ENCODE assay signal across 14 mouse cellular contexts in genomic region chr2:178329986-178330385, GRCm38 (mm10).
A peak's percentile ranks its signal among the peaks of the same experiment; 100 is the strongest.
DNase-seq lines count a peak whose midpoint lies in the region; ATAC-seq and TF ChIP-seq lines count a peak whose summit lies in the region.
"Had no signal": no experiment of that assay in that cellular context is flagged by ENCODE, and none has a peak within 500 bp of the region (broad histone marks: within the 10 kb centered on the region; RNA-seq: fewer than 3 reads in every experiment).

No protein-coding gene starts in this region.

- H3K4me2 ChIP-seq in forebrain, embryonic 15.5 days (replicated peaks) = peak overlapping the region; percentile 49; the same call in 1 of the 2 replicates
- H3K4me2 ChIP-seq in forebrain, embryonic 13.5 days = no peak overlapping the region
- peak overlapping the region; percentile 57 for H3K4me2 ChIP-seq in hindbrain, embryonic 15.5 days
- H3K4me2 ChIP-seq in hindbrain, embryonic 12.5 days (replicated peaks) = no peak overlapping the region
- peak overlapping the region; percentile 57 for H3K4me2 ChIP-seq in hindbrain, embryonic 16.5 days (ENCODE audit: low read length)
- H3K4me2 ChIP-seq: limb, embryonic 13.5 days; lung, embryonic 15.5 days had no signal

- H3K9me3 ChIP-seq in forebrain, embryonic 15.5 days = no peaks in the 10 kb centered on the region
- H3K9me3 ChIP-seq in forebrain, embryonic 13.5 days (replicated peaks) = no peaks in the 10 kb centered on the region
- no peaks in the 10 kb centered on the region for H3K9me3 ChIP-seq in hindbrain, embryonic 15.5 days
- H3K9me3 ChIP-seq in hindbrain, embryonic 12.5 days (replicated peaks) = no peaks in the 10 kb centered on the region
- no peaks in the 10 kb centered on the region for H3K9me3 ChIP-seq in MEL (replicated peaks; ENCODE audit: insufficient read depth, low read length)
- no peaks in the 10 kb centered on the region for H3K9me3 ChIP-seq in hindbrain, embryonic 16.5 days (ENCODE audit: control insufficient read depth, low read length)
- H3K9me3 ChIP-seq: limb, embryonic 13.5 days; lung, embryonic 15.5 days had no signal

- no peak for ATAC-seq in forebrain, embryonic 15.5 days (replicated peaks)
- ATAC-seq in forebrain, embryonic 13.5 days = no peak
- no peak for ATAC-seq in hindbrain, embryonic 15.5 days (ENCODE audit: low FRiP score, low read depth)
- ATAC-seq in hindbrain, embryonic 12.5 days (ENCODE audit: low FRiP score) = no peak
- ATAC-seq in hindbrain, embryonic 16.5 days = no peak
- ATAC-seq: Patski had no signal

- 0 out of 2 replicates have a peak overlapping the region, but pooled peaks have one; percentile 15 for H3K27ac ChIP-seq in forebrain, embryonic 15.5 days (replicated peaks)
- H3K27ac ChIP-seq in forebrain, embryonic 13.5 days = no peak overlapping the region
- H3K27ac ChIP-seq in hindbrain, embryonic 15.5 days (replicated peaks) = peak overlapping the region; percentile 2; the same call in 1 of the 2 replicates
- H3K27ac ChIP-seq in hindbrain, embryonic 12.5 days = no peak overlapping the region
- no peak overlapping the region for H3K27ac ChIP-seq in MEL (ENCODE audit: control insufficient read depth, low read depth, low read length)
- no peak overlapping the region for H3K27ac ChIP-seq in hindbrain, embryonic 16.5 days (ENCODE audit: low read depth, low read length)
- H3K27ac ChIP-seq: limb, embryonic 13.5 days; lung, embryonic 15.5 days had no signal

- peaks cover 19% of the 10 kb centered on the region for H3K36me3 ChIP-seq in forebrain, embryonic 15.5 days
- H3K36me3 ChIP-seq in forebrain, embryonic 13.5 days (ENCODE audit: poor library complexity, severe bottlenecking) = peaks cover 14% of the 10 kb centered on the region
- H3K36me3 ChIP-seq in hindbrain, embryonic 15.5 days = peaks cover 20% of the 10 kb centered on the region
- peaks cover 9% of the 10 kb centered on the region; the same call in 1 of the 2 replicates for H3K36me3 ChIP-seq in hindbrain, embryonic 12.5 days
- no peaks in the 10 kb centered on the region for H3K36me3 ChIP-seq in MEL (ENCODE audit: control insufficient read depth in 1 of 2, insufficient read depth in 2 of 2, low read length in 2 of 2)
- peaks cover 7% of the 10 kb centered on the region for H3K36me3 ChIP-seq in hindbrain, embryonic 16.5 days (ENCODE audit: control insufficient read depth, insufficient read depth, low read length)
- H3K36me3 ChIP-seq: limb, embryonic 13.5 days; lung, embryonic 15.5 days had no signal

- no peaks in the 10 kb centered on the region for H3K27me3 ChIP-seq in forebrain, embryonic 15.5 days
- H3K27me3 ChIP-seq in forebrain, embryonic 13.5 days = no peaks in the 10 kb centered on the region
- H3K27me3 ChIP-seq in hindbrain, embryonic 15.5 days = no peaks in the 10 kb centered on the region
- no peaks in the 10 kb centered on the region for H3K27me3 ChIP-seq in hindbrain, embryonic 12.5 days
- no peaks in the 10 kb centered on the region for H3K27me3 ChIP-seq in MEL (ENCODE audit: control insufficient read depth in 1 of 2, insufficient read depth in 2 of 2, low read length in 2 of 2)
- no peaks in the 10 kb centered on the region for H3K27me3 ChIP-seq in hindbrain, embryonic 16.5 days (replicated peaks; ENCODE audit: control insufficient read depth, insufficient read depth, low read length)
- H3K27me3 ChIP-seq: limb, embryonic 13.5 days; lung, embryonic 15.5 days; Patski had no signal

- no peak for TF ChIP-seq EP300 in MEL (IDR thresholded peaks at IDR 0.05; ENCODE audit: low read depth in 1 of 2, low read length in 2 of 2)

- peak overlapping the region; percentile 34; the same call in 1 of the 2 replicates for H3K4me3 ChIP-seq in forebrain, embryonic 15.5 days
- H3K4me3 ChIP-seq in forebrain, embryonic 13.5 days = no peak overlapping the region
- H3K4me3 ChIP-seq in hindbrain, embryonic 15.5 days = peak overlapping the region; percentile 22; the same call in 1 of the 2 replicates
- H3K4me3 ChIP-seq in hindbrain, embryonic 12.5 days = no peak overlapping the region
- no peak overlapping the region for H3K4me3 ChIP-seq in MEL (ENCODE audit: control insufficient read depth in 1 of 2, insufficient read depth in 1 of 2, low read depth in 2 of 2, low read length in 2 of 2)
- H3K4me3 ChIP-seq in hindbrain, embryonic 16.5 days (ENCODE audit: low read length) = peak overlapping the region; percentile 25; the same call in 1 of the 2 replicates
- H3K4me3 ChIP-seq: limb, embryonic 13.5 days; lung, embryonic 15.5 days had no signal

- WGBS in forebrain, embryonic 15.5 days = 64% methylated on average over 1 of the region's 1 CpGs
- WGBS in forebrain, embryonic 13.5 days = 68% methylated on average over 1 of the region's 1 CpGs
- 55% methylated on average over 1 of the region's 1 CpGs for WGBS in hindbrain, embryonic 15.5 days
- WGBS in hindbrain, embryonic 12.5 days = 67% methylated on average over 1 of the region's 1 CpGs
- 63% methylated on average over 1 of the region's 1 CpGs for WGBS in hindbrain, embryonic 16.5 days

- DNase-seq in MEL (ENCODE audit: low read depth, low spot score) = peak; percentile 3
- no peak for DNase-seq in gastrocnemius, adult 18-20 months (ENCODE audit: low spot score)
- DNase-seq in urinary bladder, postnatal 4 days (ENCODE audit: low spot score in 2 of 2) = no peak
- DNase-seq: cerebellum, adult 9-10 months; kidney, adult 2 months; spleen, adult 18-20 months had no signal

- no peak for TF ChIP-seq CTCF in MEL (IDR thresholded peaks at IDR 0.05 in 2 of 3, conservative IDR thresholded peaks at IDR 0.05 in 1 of 3; ENCODE audit: control insufficient read depth in 1 of 3, insufficient read depth in 1 of 3, low read depth in 2 of 3, low read length in 3 of 3, poor library complexity in 1 of 3, severe bottlenecking in 1 of 3)

- TF ChIP-seq POLR2A in MEL (IDR thresholded peaks at IDR 0.05; ENCODE audit: control insufficient read depth in 1 of 2, insufficient read depth in 1 of 2, low read depth in 1 of 2, low read length in 2 of 2, poor library complexity in 1 of 2) = no peak

- H3K4me1 ChIP-seq in forebrain, embryonic 15.5 days = peaks cover 36% of the 10 kb centered on the region
- peaks cover 29% of the 10 kb centered on the region for H3K4me1 ChIP-seq in forebrain, embryonic 13.5 days
- H3K4me1 ChIP-seq in hindbrain, embryonic 15.5 days (replicated peaks) = peaks cover 37% of the 10 kb centered on the region
- peaks cover 14% of the 10 kb centered on the region for H3K4me1 ChIP-seq in hindbrain, embryonic 12.5 days
- H3K4me1 ChIP-seq in MEL (ENCODE audit: control insufficient read depth in 1 of 2, insufficient read depth in 2 of 2, low read length in 2 of 2) = no peaks in the 10 kb centered on the region
- peaks cover 18% of the 10 kb centered on the region for H3K4me1 ChIP-seq in hindbrain, embryonic 16.5 days (ENCODE audit: control insufficient read depth, insufficient read depth, low read depth, low read length)

- H3K9ac ChIP-seq in forebrain, embryonic 15.5 days (replicated peaks) = no peak overlapping the region
- H3K9ac ChIP-seq in forebrain, embryonic 13.5 days = no peak overlapping the region
- no peak overlapping the region for H3K9ac ChIP-seq in hindbrain, embryonic 15.5 days
- H3K9ac ChIP-seq in hindbrain, embryonic 12.5 days = no peak overlapping the region
- no peak overlapping the region for H3K9ac ChIP-seq in MEL (ENCODE audit: control insufficient read depth, low read depth, low read length, poor library complexity, severe bottlenecking)
- no peak overlapping the region for H3K9ac ChIP-seq in hindbrain, embryonic 16.5 days (ENCODE audit: low read depth, low read length)
- H3K9ac ChIP-seq: limb, embryonic 13.5 days; lung, embryonic 15.5 days had no signal

- no peak for TF ChIP-seq RAD21 in MEL (IDR thresholded peaks at IDR 0.05; ENCODE audit: low read depth, low read length)

- H3K79me2 ChIP-seq in MEL (ENCODE audit: control insufficient read depth, insufficient read depth, low read length, poor library complexity) = no peaks in the 10 kb centered on the region

TF ChIP-seq in MEL, 35 proteins besides CTCF, POLR2A, EP300 and RAD21:
- TF ChIP-seq ZNF384 (IDR thresholded peaks at IDR 0.05; ENCODE audit: low read depth, low read length) = no peak
- no peak for TF ChIP-seq E2F4 (IDR thresholded peaks at IDR 0.05; ENCODE audit: borderline replicate concordance, low read depth, low read length)
- no peak for TF ChIP-seq ETS1 (IDR thresholded peaks at IDR 0.05; ENCODE audit: low read depth, low read length)
- TF ChIP-seq POLR2AphosphoS2 (IDR thresholded peaks at IDR 0.05; ENCODE audit: low read length) = no peak
- TF ChIP-seq MEF2A (IDR thresholded peaks at IDR 0.05; ENCODE audit: extremely low read depth, insufficient replicate concordance, low read depth, low read length, poor library complexity, severe bottlenecking) = no peak
- TF ChIP-seq RCOR1 (IDR thresholded peaks at IDR 0.05; ENCODE audit: low read depth, low read length) = no peak
- no peak for TF ChIP-seq GABPA (IDR thresholded peaks at IDR 0.05; ENCODE audit: low read depth, low read length)
- TF ChIP-seq USF1 (IDR thresholded peaks at IDR 0.05; ENCODE audit: low read depth, low read length) = no peak
- no peak for TF ChIP-seq SMC3 (IDR thresholded peaks at IDR 0.05; ENCODE audit: low read depth, low read length)
- TF ChIP-seq ZC3H11A (IDR thresholded peaks at IDR 0.05; ENCODE audit: low read depth, low read length) = no peak
- TF ChIP-seq SIN3A (IDR thresholded peaks at IDR 0.05; ENCODE audit: low read length) = no peak
- no peak for TF ChIP-seq POLR2AphosphoS5 (IDR thresholded peaks at IDR 0.05; ENCODE audit: borderline replicate concordance, low read depth, low read length)
- TF ChIP-seq ZKSCAN1 (IDR thresholded peaks at IDR 0.05; ENCODE audit: low read depth, low read length) = no peak
- no peak for TF ChIP-seq JUND (IDR thresholded peaks at IDR 0.05; ENCODE audit: low read depth, low read length)
- TF ChIP-seq TAL1 (IDR thresholded peaks at IDR 0.05; ENCODE audit: low read length) = no peak
TF ChIP-seq in MEL: peak in this region for 0.

Comparison
In these comparisons a context has a peak if more than half of its experiments do, and no peak if none do; other contexts are left out.
1. H3K27ac ChIP-seq: peak in forebrain, embryonic 15.5 days (single experiment) and hindbrain, embryonic 15.5 days (single experiment); none in forebrain, embryonic 13.5 days (single experiment), hindbrain, embryonic 12.5 days (single experiment), MEL (single experiment) and hindbrain, embryonic 16.5 days (single experiment).
2. H3K4me2 ChIP-seq: peak in forebrain, embryonic 15.5 days (single experiment), hindbrain, embryonic 15.5 days (single experiment) and hindbrain, embryonic 16.5 days (single experiment); none in forebrain, embryonic 13.5 days (single experiment) and hindbrain, embryonic 12.5 days (single experiment).
3. H3K4me3 ChIP-seq: peak in forebrain, embryonic 15.5 days (single experiment), hindbrain, embryonic 15.5 days (single experiment) and hindbrain, embryonic 16.5 days (single experiment); none in forebrain, embryonic 13.5 days (single experiment), hindbrain, embryonic 12.5 days (single experiment) and MEL (0 of 2).